Mouse (Mus musculus): ENCODE measurements around the gene Mcrip2.

The Mcrip2 gene

DNA sequence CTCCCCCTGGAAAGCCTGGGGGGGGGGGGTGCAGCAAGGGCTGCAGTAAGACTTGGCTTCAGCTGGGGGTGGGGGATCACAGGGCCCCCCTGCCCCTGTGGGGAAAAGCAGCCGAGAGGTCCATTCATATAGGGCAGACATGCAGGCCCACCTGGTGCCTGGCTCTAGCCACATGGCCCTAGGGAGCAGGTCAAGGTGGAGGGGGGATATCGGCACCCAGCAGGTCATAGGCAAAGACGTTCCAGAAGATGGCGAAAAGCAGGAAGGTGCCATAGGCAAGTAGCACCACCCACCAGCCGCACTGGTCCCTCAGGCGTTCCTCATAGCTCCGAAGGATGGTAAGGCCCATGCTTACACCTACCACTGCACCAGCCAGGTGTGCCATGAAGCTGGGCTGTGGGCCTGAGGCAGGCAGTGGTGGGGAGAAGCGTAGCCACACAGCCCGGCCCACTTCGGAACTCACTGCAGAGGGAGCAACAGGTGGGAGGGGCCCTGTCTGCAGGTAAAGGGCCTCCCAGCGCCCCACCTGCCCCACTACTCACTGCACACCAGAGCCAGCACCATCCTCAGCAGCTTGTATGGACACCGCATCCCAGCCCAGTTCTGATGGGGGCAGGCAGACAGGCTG, 33.9 kb downstream of the Mcrip2 start:
- DNase-seq (ENCODE audit: low read depth, low spot score): no peak

DNA sequence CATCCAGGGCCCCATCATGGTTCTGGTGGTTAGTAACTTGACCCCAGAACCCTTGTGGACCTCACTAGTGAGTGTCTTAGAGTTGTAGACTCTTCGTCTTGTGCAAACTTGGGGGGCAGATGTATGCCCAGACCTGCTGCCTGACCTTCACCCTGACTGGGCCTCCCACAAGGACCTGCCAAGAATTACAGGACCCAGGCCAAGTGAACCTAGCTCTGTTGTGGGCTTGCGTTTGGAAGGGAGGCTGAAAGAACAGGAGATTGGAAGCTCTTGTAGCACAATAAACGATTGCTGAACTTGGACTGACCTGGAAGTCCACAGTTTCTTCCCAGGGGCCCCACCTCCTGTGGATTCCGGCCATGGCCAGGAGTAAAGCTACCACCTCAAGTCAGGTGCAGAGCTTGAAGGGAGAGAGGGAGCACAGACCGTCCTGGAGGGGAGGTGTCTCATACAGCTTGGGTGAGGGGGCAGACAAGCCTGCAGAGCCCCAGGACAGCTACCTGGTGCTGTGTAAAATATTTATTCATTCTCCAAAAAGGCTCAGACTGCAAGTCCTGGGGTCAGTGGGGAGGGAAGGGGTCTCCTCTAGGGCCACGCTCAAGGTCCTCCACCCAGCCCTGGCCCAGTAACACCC, 34.5 kb downstream of the Mcrip2 start:
- DNase-seq (ENCODE audit: low read depth, low spot score): no peak

DNA sequence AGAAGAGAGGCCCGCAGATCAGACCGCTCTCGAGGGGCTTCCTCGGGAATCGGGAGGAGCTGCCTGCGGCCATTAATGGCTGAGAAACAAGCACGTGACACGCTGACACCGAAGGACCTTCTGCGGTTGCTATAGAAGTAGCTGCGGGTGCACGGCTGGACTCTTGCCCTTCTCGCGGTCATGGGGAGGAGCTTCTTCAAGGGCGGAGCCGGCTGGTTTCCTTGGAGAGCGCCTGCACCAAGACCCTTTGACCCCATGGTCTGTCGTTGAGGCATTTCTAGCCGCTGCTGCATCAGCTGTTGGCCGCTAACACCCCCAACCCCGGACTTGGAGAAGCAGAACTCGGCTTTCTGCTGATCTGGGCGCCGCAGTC, 35.3 kb downstream of the Mcrip2 start, which contains the start of gene Stub1:
Stub1 (minus strand) TSS at position 114 of the 373 bp plus-strand sequence.
- DNase-seq (ENCODE audit: low read depth, low spot score): no peak

DNA sequence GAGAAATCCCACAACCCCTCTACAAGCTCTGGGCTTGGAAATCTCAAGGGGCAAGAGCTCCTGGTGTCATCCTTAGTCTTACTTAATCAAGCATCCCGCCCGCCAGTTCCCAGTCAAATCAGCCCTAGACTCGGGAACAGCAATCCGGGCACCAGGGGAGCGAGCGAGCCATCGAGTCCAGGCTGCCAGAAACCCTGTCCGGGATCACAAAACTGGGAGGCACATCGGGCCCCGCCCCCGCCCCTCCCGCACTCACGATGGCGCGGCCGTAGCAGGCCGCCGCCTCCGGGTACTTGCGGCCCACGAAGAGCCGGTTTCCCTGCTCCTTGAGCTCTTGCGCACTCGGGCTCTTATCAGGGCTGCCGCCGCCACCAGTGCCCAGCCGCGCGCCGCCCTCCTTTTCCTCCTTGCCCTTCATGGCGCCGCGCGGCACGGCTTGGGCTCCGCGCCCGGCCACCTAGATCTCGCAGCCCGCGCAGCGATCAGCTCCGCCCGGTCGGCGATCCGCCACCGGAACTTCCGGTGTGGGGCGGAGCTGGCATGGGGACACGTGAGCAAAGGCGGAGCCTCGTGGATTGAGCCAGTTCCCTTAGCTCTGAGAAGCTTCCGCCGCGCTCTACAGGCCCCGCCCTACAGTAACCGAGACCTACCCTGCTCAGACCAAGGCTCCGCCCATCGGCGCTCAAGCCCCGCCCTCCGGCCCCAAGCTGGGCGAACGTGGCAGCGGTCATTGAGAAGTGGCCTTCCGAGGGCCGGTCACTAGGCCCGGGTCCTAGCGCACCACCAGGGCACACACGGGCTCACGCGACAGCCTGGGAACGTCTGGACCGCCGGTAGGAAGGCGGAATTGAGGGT, 35.9 kb downstream of the Mcrip2 start:
- DNase-seq (ENCODE audit: low read depth, low spot score): peak; percentile 98

DNA sequence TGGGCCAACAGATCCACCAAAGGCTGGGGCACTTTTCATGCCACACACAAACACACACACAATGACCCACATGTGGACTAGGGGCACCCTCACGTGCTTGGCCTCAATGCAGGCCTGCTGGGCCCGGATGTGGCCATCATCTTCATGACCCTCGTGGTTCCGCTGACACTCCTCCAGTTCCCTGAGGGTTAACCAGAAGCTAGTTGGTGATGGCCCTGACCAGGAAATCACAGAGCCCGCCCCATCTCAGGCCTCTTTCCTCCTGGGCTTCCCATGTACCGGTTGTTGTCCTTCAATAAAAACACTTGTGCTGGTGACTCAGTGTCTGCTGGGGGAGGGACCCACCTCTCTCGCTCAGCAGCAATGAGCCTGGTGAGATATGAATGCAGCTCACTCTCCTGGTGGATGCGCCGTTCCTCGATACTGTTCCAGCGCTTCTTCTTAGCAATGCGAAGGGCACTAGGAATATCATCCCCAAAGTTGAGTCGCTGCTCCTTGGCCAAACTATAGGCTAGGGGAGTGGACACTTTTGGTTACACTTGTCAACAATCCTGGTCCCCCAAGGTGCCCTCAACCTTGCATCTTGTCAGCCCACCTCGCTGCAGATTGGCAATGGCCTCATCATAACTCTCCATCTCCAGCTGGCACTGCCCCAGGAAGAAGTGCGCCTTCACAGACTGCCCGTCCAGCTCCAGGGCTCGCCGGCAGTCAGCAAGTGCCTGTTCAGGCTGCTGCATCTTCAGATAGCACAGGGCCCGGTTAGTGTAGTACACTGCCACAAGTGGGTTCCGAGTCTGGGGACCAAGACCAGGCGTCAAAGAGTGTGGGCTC, 36.9 kb downstream of the Mcrip2 start:
- DNase-seq (ENCODE audit: low read depth, low spot score): no peak

DNA sequence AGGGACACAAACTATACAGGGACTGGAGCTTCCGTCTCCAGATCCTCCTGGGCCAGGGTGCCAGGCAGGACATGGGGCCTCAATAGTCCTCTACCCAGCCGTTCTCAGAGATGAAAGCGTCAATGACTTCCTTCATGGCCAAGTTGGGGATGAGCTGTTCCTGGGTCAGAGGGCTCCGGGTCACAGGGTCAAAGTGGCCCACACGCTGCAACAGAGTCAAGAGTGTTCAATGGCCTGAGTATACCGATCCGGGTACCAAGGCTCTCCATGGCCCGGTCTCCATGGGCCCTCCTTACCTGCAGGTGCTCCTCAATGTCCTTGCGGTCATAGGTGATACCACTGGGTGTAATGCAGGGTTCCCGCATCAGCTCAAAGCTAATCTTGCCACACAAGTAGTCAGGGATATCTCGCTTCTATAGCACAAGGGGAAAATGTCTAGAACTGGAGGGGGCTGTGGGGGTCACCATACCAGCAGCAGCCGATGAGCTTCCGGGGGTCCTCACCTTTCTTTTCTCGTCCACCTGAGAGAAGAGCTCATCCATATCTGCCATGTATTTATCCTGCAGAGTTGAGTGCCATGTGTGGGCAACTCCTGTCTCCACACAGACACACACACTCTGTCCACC, 37.6 kb downstream of the Mcrip2 start:
- no peak for DNase-seq (ENCODE audit: low read depth, low spot score)

DNA sequence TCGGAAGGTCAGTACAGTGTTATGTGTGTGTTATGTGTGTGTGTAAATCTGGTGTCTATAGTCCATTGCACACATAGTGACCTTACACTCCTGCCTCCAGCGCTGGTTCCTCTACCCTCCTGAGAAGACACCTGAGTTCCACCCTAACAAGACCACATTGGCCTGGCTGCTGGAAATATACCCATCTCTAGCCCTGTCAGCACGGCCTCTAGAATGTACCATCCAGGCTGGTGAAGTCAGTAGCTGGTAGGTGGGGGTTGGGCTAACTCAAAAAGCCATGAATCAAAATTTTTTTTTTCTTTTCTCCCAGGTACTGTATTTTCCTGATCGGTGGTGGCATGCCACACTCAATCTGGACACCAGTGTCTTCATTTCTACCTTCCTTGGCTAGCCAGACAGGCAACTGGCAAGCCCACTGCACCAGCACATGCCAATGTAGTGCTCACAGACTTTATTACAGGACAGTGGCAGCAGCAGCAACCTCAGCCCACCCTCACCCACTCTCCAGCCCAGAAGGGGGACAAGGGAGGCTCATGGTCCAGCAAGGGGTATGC, 38.3 kb downstream of the Mcrip2 start:
- no peak for DNase-seq (ENCODE audit: low read depth, low spot score)

DNA sequence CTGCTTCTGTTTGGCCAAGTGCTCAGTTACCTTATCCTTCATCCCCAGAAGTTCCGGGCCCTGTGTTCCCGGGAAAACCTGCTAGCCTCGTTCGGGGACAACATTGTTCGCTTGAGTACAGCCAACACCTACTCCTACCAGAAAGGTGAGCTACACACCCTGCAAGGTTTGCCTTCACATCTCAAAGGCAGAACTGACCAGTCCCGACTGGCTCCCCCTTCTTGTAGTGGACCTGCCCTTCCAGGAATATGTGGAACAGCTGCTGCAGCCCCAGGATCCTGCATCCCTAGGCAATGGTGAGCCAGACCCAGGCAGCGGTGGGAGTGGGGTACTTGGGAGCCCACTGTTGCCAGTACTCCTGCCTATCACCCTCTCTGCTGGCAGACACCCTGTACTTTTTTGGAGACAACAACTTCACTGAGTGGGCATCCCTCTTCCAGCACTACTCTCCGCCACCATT, 39.0 kb downstream of the Mcrip2 start:
- no peak for DNase-seq (ENCODE audit: low read depth, low spot score)

DNA sequence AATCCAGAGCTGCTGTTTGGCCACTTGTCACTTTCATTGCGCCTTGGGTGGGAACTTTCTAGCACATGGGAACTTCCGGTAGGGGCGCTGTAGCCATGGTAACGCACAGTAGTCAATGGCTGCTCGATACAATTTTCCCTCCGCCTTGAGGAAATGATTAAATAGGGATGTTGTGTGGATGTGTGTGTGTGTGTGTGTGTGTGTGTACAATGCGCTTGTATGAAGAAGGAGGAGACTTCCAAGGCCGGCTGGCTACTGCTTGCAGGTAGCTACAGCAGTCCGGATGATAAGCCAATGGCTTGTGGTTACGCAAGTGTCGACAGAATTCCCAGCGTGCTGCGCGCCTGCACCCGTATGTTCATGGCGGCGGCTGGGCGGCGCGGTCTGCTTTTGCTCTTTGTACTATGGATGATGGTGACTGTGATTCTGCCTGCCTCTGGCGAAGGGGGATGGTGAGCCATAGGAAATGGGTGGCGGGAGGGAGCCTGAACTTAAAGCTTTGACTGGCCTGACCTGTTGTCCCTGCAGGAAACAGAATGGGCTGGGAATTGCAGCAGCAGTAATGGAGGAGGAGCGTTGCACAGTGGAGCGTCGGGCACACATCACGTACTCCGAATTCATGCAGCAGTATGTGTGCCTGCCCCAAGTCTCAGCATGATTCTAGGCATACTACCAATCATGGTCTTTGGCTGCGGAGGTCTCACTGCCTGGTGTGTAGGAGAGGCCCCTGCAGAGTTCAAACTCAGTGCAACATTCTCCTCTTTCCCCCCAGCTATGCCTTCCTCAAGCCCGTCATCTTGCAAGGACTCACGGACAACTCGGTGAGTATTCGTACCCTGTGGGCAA, 39.6 kb downstream of the Mcrip2 start, which contains the start of gene Jmjd8:
Jmjd8 (plus strand) TSS at position 156 of the 846 bp plus-strand sequence.
- DNase-seq (ENCODE audit: low read depth, low spot score): peak; percentile 67

DNA sequence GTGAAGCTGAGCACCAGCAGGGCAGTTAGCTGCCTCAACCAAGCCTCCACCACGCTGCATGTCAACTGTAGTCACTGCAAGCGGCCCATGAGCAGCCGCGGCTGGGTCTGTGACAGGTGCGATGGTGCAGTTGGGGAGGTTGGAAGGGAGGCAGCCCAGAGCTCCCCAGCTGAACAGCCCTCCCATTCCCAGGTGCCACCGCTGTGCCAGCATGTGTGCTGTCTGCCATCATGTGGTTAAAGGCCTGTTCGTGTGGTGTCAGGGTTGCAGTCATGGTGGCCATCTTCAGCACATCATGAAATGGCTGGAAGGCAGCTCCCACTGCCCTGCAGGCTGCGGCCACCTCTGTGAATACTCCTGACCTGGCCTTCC, 40.4 kb downstream of the Mcrip2 start:
- DNase-seq (ENCODE audit: low read depth, low spot score): no peak

DNA sequence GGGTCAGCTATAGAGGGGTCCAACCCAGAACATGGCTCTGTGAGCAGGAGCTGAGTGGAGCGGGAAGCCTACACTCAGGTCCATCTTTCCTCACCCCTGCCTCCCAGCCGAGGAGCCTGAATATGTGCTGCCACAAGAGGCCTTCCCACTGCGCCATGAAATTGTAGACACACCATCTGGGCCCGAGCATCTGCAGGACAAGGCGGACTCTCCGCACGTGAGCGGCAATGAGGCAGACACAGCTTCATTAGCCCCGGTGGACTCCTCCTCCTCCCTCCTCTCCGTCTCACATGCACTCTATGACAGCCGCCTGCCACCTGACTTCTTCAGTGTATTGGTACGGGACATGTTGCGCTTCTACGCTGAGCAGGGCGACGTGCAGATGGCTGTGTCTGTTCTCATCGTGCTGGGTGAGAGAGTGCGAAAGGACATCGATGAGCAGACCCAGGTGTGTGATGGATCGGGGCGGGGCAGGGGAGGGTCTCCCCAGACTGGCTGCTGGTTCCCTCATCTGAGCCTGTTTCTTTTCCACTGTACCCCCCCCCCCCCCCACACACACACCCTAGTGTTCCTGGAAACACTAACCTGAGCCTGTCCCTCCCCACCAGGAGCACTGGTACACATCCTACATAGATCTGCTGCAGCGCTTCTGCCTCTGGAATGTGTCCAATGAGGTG, 40.9 kb downstream of the Mcrip2 start:
- no peak for DNase-seq (ENCODE audit: low read depth, low spot score)

DNA sequence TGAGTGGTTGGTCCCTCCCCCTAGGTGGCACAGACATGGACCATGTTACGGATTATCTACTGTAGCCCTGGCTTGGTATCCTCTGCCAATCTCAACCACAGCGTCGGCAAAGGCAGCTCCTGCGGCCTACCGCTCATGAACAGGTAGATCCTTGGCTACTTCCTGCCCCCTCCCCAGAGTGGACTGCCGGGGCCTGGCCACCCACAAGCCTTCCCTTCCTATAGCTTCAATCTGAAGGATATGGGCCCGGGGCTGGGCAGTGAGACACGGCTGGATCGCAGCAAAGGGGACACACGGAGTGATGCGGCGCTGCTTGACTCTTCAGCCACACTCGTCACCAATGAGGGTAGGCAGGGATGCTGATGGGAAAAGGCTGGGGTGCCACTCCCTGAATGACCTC, 41.6 kb downstream of the Mcrip2 start:
- DNase-seq (ENCODE audit: low read depth, low spot score): no peak

DNA sequence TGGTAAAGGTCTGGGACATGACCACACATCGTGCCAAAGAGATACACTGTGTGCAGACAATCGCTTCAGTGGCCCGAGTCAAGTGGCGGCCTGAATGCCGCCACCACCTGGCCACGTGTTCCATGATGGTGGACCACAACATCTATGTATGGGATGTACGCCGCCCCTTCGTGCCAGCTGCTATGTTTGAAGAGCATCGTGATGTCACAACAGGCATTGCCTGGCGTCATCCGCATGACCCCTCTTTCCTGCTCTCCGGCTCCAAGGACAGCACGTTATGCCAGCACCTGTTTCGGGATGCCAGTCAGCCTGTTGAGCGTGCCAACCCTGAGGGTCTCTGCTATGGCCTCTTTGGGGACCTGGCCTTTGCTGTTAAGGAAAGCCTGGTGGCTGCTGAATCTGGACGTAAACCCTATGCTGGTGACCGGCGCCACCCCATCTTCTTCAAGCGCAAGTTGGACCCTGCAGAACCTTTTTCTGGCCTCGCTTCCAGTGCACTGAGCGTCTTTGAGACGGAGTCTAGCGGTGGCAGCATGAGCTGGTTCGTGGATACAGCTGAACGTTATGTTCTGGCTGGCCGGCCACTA, 42.5 kb downstream of the Mcrip2 start:
- no peak for DNase-seq (ENCODE audit: low read depth, low spot score)

DNA sequence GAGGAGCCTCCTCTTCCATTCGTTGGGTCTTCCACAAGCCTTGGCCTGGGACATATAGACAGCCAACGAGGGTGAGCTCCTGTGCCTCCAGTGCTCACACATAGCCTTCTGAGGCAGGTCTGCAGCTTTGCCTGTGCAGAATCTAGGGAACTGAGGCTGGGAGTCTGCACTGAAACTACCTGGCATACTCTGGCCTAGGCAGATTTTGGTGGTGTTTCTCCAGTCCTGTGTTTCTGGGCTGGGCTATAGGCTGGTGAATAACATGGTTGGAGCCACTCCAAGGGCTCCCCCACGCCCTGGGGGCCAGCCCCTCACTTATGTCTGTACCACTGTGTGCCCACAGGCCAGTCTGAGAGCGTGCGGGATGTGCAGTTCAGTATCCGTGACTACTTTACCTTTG, 43.3 kb downstream of the Mcrip2 start:
- DNase-seq (ENCODE audit: low read depth, low spot score): no peak

DNA sequence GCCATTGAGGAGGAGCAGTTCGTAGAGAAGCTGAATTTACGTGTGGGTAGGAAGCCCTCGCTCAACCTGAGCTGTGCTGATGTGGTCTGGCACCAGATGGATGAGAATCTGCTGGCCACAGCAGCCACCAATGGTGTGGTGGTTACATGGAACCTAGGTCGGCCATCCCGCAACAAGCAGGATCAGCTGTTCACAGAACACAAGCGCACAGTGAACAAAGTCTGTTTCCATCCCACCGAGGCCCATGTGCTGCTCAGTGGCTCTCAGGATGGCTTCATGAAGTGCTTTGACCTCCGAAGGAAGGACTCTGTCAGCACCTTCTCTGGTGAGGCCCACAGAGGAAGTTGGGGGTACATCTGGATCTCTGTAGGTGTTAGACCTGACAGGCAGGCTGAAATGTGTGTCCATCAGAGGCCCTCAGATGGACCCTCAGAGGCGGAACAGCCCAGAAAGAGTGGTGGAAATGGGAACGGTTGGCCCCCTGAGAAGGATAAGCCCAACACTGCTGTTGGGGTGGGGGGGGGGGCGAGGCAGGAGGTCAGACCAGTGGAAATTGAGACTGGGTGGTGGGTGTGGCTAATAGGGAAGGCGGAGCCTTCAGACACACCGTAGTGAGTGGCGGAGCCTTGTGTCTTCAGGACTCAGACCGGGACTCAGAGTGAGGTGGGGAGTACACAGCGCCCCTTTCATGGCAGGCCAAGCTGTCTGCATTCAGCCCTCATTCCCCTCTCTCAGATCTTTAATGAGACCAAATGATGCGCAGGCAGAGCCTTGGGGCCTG, 44.0 kb downstream of the Mcrip2 start:
- DNase-seq (ENCODE audit: low read depth, low spot score): no peak

DNA sequence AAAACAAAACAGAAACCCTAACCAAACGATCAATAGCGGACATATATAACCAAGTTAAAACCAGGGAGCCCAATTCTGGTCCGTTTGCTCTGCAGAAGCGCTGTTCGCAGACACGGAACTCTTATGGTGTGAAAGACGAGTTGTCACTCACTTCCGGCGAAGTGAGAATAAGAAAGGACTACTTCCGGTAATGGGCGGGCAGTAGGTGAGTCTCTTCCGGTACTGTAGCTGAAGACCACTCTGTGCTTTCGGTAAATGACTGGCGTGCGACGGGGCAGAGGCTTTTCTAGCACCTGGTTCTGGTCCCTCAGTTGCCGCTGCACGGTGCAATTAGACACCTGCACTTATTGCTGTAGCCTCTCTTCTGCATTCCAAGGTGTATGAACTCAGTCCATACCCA, 45.1 kb downstream of the Mcrip2 start, which contains the start of gene Wdr24:
Wdr24 (plus strand) TSS at position 176 of the 400 bp plus-strand sequence.
- DNase-seq (ENCODE audit: low read depth, low spot score): peak; percentile 80

DNA sequence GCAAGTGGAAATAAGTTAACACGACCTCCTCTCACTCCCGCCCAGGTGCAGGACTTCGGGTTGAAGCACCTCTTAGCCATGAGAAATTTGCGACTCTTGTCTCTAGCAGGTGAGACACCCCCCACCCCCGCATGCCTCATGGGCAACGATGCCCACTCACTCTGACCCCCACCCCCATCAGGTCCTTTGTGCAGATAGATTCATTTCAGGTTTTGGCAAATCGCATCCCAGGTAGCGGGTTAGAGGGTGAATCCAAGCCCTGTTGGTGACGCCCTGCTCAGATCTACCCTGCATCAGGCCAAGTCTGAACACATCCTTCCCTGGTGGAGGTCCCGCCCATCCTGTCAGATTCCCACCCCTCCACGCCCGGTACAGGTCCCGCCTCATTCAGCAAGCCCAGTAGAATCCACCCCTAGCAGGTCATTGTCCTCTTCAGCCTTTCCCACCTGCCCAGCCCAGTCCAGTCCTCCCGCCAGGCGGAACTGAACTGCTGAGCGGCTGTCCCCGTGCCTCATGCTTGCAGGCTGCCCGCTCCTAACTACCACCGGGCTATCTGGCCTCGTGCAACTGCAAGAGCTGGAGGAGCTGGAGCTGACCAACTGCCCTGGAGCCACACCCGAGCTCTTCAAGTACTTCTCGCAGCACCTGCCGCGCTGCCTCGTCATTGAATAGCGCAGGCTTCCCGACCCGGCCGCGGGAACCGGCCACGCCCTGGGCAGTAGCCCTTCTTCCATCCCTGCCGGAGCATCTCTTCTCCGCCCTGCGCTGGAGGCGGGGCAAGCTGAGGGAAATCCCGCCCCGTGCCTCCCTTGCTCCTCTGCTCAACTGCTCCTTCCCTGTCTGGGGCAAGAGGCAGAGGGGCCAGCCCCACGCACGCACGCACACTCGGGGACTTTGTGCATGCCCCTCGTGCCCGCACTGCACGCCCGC, 49.4 kb downstream of the Mcrip2 start:
- no peak for DNase-seq (ENCODE audit: low read depth, low spot score)

All from retina, postnatal 7 days (tissue).